Mouse (Mus musculus) thymus, postnatal 10 days (tissue): ENCODE measurements at regions not wholly inside any gene's neighbourhood (a gene's known extent, or its start where the extent isn't known, plus 50 kb on each side); places are given as distances from the start of the nearest gene placed in this dataset.

Source experiments
- DNase-seq, 2 experiments: peaks; one replicate each; pipeline ENCODE4 v3.0.0; 2021; ENCODE audit warnings: low spot score in 2 of 2

- no peak for DNase-seq
These were observed 271.2 kb upstream of the Arrdc3 start for GRCm38 (mm10) chr13:80611937-80612336.

GRCm38 (mm10) chr13:80613167-80613883 lies 269.9 kb upstream of the Arrdc3 start:
- no peak for DNase-seq

GRCm38 (mm10) chr13:80613884-80614247 lies 269.3 kb upstream of the Arrdc3 start:
- DNase-seq = no peak

- no peak for DNase-seq
These were observed 268.2 kb upstream of the Arrdc3 start for GRCm38 (mm10) chr13:80614971-80615370.

GRCm38 (mm10) chr13:80623005-80623404 lies 260.2 kb upstream of the Arrdc3 start:
- DNase-seq = no peak

GRCm38 (mm10) chr13:80641334-80641733 lies 241.8 kb upstream of the Arrdc3 start:
- DNase-seq = no peak

GRCm38 (mm10) chr13:80647578-80647977 lies 235.6 kb upstream of the Arrdc3 start:
- DNase-seq = no peak

- no peak for DNase-seq
These were observed 230.1 kb upstream of the Arrdc3 start for GRCm38 (mm10) chr13:80652967-80653539.

- no peak for DNase-seq
These were observed 216.9 kb upstream of the Arrdc3 start for GRCm38 (mm10) chr13:80666186-80666713.

- DNase-seq = no peak
These were observed 193.3 kb upstream of the Arrdc3 start for GRCm38 (mm10) chr13:80689871-80690270.

GRCm38 (mm10) chr13:80690654-80691386 lies 192.4 kb upstream of the Arrdc3 start:
- DNase-seq = no peak

GRCm38 (mm10) chr13:80695549-80696150 lies 187.5 kb upstream of the Arrdc3 start:
- no peak for DNase-seq

- no peak for DNase-seq
These were observed 173.5 kb upstream of the Arrdc3 start for GRCm38 (mm10) chr13:80709531-80710306.

- DNase-seq = no peak
These were observed 163.9 kb upstream of the Arrdc3 start for GRCm38 (mm10) chr13:80719313-80719712.

GRCm38 (mm10) chr13:80723215-80724006 lies 159.8 kb upstream of the Arrdc3 start:
- no peak for DNase-seq

GRCm38 (mm10) chr13:80729202-80729601 lies 154.0 kb upstream of the Arrdc3 start:
- DNase-seq = no peak

- DNase-seq = no peak
These were observed 137.2 kb upstream of the Arrdc3 start for GRCm38 (mm10) chr13:80745991-80746390.

- DNase-seq = peak in 1 of 2 experiments; percentile 10
These were observed 136.2 kb upstream of the Arrdc3 start for GRCm38 (mm10) chr13:80747022-80747421.
